Comparison of ENCODE assay signal across 24 mouse cellular contexts in genomic region chr9:60586920-60587319, GRCm38 (mm10).
A peak's percentile ranks its signal among the peaks of the same experiment; 100 is the strongest.
DNase-seq lines count a peak whose midpoint lies in the region; ATAC-seq and TF ChIP-seq lines count a peak whose summit lies in the region.
"Had no signal": no experiment of that assay in that cellular context is flagged by ENCODE, and none has a peak within 500 bp of the region (broad histone marks: within the 10 kb centered on the region; RNA-seq: fewer than 3 reads in every experiment).

No protein-coding gene starts in this region.

- peaks cover 23% of the 10 kb centered on the region; the same call in 1 of the 2 replicates for H3K36me3 ChIP-seq in hindbrain, postnatal 0 days (ENCODE audit: insufficient read depth, low read length)
- H3K36me3 ChIP-seq in hindbrain, embryonic 13.5 days, result peaks cover 69% of the 10 kb centered on the region
- H3K36me3 ChIP-seq in lung, embryonic 14.5 days (ENCODE audit: insufficient read depth), result peaks cover 3% of the 10 kb centered on the region; the same call in 1 of the 2 replicates

- WGBS in hindbrain, postnatal 0 days, result 77% methylated on average over 3 of the region's 3 CpGs
- 87% methylated on average over 3 of the region's 3 CpGs for WGBS in hindbrain, embryonic 13.5 days
- WGBS in lung, embryonic 14.5 days, result 75% methylated on average over 3 of the region's 3 CpGs

- H3K9ac ChIP-seq in hindbrain, postnatal 0 days (replicated peaks; ENCODE audit: low read length), result no peak overlapping the region
- H3K9ac ChIP-seq in hindbrain, embryonic 13.5 days, result no peak overlapping the region
- no peak overlapping the region for H3K9ac ChIP-seq in lung, embryonic 14.5 days
- H3K9ac ChIP-seq: forebrain, embryonic 12.5 days; heart, embryonic 12.5 days; limb, embryonic 13.5 days; liver, embryonic 14.5 days had no signal

- H3K4me3 ChIP-seq in hindbrain, postnatal 0 days (ENCODE audit: low read length), result no peak overlapping the region
- no peak overlapping the region for H3K4me3 ChIP-seq in hindbrain, embryonic 13.5 days
- no peak overlapping the region for H3K4me3 ChIP-seq in lung, embryonic 14.5 days (ENCODE audit: low read depth, low read length)
- H3K4me3 ChIP-seq: embryonic facial prominence, embryonic 10.5 days; forebrain, embryonic 12.5 days; heart, embryonic 12.5 days; limb, embryonic 13.5 days; megakaryocyte, embryonic 14.5 days had no signal

- peak; percentile 68 for TF ChIP-seq CTCF in hindbrain, postnatal 0 days (IDR thresholded peaks at IDR 0.05; ENCODE audit: low read depth)
- peak; percentile 45 for TF ChIP-seq CTCF in lung, embryonic 14.5 days (IDR thresholded peaks at IDR 0.05; ENCODE audit: low read depth)

- no peaks in the 10 kb centered on the region for H3K9me3 ChIP-seq in hindbrain, postnatal 0 days (ENCODE audit: low read length)
- H3K9me3 ChIP-seq in hindbrain, embryonic 13.5 days, result no peaks in the 10 kb centered on the region
- no peaks in the 10 kb centered on the region for H3K9me3 ChIP-seq in lung, embryonic 14.5 days (ENCODE audit: low read depth, low read length)
- H3K9me3 ChIP-seq: embryonic facial prominence, embryonic 10.5 days; forebrain, embryonic 12.5 days; limb, embryonic 13.5 days; megakaryocyte, embryonic 14.5 days had no signal

- H3K27ac ChIP-seq in hindbrain, postnatal 0 days, result no peak overlapping the region
- H3K27ac ChIP-seq in hindbrain, embryonic 13.5 days, result no peak overlapping the region
- no peak overlapping the region for H3K27ac ChIP-seq in lung, embryonic 14.5 days (ENCODE audit: low read depth)
- H3K27ac ChIP-seq: embryonic facial prominence, embryonic 10.5 days; forebrain, embryonic 12.5 days; limb, embryonic 13.5 days; liver, embryonic 14.5 days had no signal

- 0 out of 2 replicates have a peak, but pooled peaks have one; percentile 53 for ATAC-seq in hindbrain, postnatal 0 days
- no peak for ATAC-seq in hindbrain, embryonic 13.5 days (ENCODE audit: low FRiP score)
- ATAC-seq in lung, embryonic 14.5 days (ENCODE audit: insufficient read depth), result no peak
- ATAC-seq: hindbrain, embryonic 16.5 days had no signal

- peak; percentile 61 for DNase-seq in hindbrain, postnatal 0 days (ENCODE audit: low spot score)
- DNase-seq in lung, embryonic 14.5 days, result peak; percentile 22
- DNase-seq in lung, postnatal 36 days, result no peak
- DNase-seq in 3T3-L1 (ENCODE audit: low read depth, low spot score), result peak; percentile 5
- DNase-seq in brain, adult 2 months (ENCODE audit: low read depth, low spot score), result peak; percentile 62
- no peak for DNase-seq in adipocyte (ENCODE audit: low spot score)
- DNase-seq: adrenal gland, postnatal 25 days; B cell, adult 2 months; cerebellum, adult 2 months; cerebellum, postnatal 36 days; heart, postnatal 36 days; kidney, adult 2 months; kidney, postnatal 25 days; lung, postnatal 14 days; right cerebral cortex, postnatal 25 days; thymus, adult 18-20 months had no signal

- no peaks in the 10 kb centered on the region for H3K27me3 ChIP-seq in hindbrain, postnatal 0 days (ENCODE audit: insufficient read depth, low read length)
- H3K27me3 ChIP-seq in hindbrain, embryonic 13.5 days, result no peaks in the 10 kb centered on the region
- H3K27me3 ChIP-seq in lung, embryonic 14.5 days (ENCODE audit: insufficient read depth, low read length), result no peaks in the 10 kb centered on the region
- H3K27me3 ChIP-seq: forebrain, embryonic 12.5 days; heart, embryonic 12.5 days; limb, embryonic 13.5 days; megakaryocyte, embryonic 14.5 days had no signal

- no peak overlapping the region for H3K4me2 ChIP-seq in hindbrain, postnatal 0 days (ENCODE audit: low read depth, low read length)
- no peak overlapping the region for H3K4me2 ChIP-seq in hindbrain, embryonic 13.5 days
- no peak overlapping the region for H3K4me2 ChIP-seq in lung, embryonic 14.5 days
- H3K4me2 ChIP-seq: forebrain, embryonic 12.5 days; heart, embryonic 12.5 days; limb, embryonic 13.5 days had no signal

- H3K4me1 ChIP-seq in hindbrain, postnatal 0 days (ENCODE audit: insufficient read depth, low read length), result no peaks in the 10 kb centered on the region
- H3K4me1 ChIP-seq in hindbrain, embryonic 13.5 days (replicated peaks), result no peaks in the 10 kb centered on the region
- no peaks in the 10 kb centered on the region for H3K4me1 ChIP-seq in lung, embryonic 14.5 days (ENCODE audit: insufficient read depth)
- H3K4me1 ChIP-seq: embryonic facial prominence, embryonic 10.5 days; forebrain, embryonic 12.5 days; heart, embryonic 12.5 days; megakaryocyte, embryonic 14.5 days had no signal

Comparison
In these comparisons a context has a peak if more than half of its experiments do, and no peak if none do; other contexts are left out.
1. DNase-seq: peak in hindbrain, postnatal 0 days (single experiment), lung, embryonic 14.5 days (single experiment), 3T3-L1 (single experiment) and brain, adult 2 months (single experiment); none in lung, postnatal 36 days (single experiment) and adipocyte (single experiment).